Mouse (Mus musculus): ENCODE results near the gene Rsg1. TPM values are rescaled to one million over a fixed set of nuclear protein-coding genes. Genes with fewer than 3 reads are reported as not detected.

Gene Rsg1
- under 1 TPM; 0.45 to 0.60 TPM for total RNA-seq (2021)

DNA sequence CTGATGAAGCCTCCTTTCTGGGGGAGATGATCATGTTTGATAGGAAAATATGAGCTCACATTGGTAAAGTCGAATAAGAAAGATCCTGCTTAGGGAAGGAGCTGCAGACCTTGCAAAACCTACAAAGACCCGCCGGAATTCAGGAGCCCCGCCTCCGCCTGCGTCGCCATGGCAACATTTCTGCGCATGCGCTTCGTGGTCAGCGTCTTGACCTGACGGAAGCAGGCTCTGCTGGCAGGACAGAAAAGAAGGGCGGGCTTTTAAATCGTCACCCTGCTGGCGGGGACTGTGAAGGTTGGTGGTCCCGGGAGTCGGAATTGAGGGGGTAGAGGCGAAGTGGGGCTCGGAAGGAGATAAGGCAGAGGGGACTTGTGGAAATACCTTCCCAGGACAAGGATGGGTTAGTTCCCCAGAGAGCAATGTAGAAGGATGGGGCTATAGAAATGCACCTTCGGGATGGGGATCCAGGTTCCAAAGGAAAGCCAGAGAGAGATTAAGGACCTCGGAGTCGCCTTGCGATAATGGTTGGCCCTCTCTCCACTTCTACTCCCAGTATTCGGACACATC lies at the start of gene Rsg1:
TSS of gene Rsg1 (plus strand) at position 187 of the 567 bp plus-strand sequence.
- DNase-seq (ENCODE audit: low spot score), result peak; percentile 88
- intact Hi-C loops (cut with DNase I), result loop anchor here (5.0 kb wide), 1 partner anchor 33 kb away; no protein-coding TSS in a partner anchor

DNA sequence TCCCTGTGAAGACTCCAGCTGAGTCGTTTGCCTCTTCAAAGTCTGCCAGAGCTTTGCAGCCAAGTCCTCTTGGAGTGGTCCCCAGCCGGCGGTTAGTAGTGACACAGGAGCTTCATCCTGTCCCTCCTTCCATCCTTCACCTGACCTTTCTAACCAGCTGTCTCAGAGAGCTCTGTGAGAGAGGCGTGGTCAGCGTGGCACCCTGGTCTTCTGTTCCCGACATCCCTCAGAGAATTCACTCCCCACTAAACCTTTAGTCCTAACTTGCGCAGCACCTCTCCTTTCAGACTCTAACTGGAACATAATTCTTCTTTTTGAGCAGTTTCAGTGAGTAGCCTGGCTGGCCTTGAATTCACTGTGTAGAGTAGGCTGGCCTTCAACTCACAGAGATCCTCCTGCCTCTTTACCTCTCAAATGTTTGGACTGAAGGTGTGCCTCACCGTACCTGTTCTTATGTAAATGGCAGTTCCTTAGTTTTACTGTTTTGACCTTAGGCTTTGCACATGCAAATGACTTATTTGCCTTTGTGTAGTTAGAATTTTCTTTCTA lies 47.9 kb upstream of the Rsg1 start:
- DNase-seq (ENCODE audit: low spot score), result no peak
- intact Hi-C loops (cut with DNase I), result no loop called here

DNA sequence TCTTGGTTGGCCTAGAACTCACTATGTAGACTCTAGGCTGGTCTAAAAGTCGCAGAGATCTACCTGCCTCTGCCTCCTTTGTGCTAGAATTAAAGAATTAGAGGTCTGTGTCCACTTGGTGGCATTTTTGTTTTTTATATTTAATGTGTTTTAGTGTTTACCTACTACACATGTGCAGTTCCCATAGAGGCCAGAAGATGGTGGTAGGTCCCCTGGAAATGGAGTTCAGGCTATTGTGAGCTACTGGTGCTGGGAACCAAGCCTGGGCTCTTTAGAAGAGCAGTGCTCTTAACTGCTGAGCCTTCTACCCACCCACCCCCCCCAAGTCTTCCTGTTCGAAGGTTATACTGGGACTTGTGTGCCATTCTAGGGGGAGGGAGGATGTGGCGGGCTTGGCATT lies 46.6 kb upstream of the Rsg1 start:
- no peak for DNase-seq (ENCODE audit: low spot score)
- intact Hi-C loops (cut with DNase I), result no loop called here

DNA sequence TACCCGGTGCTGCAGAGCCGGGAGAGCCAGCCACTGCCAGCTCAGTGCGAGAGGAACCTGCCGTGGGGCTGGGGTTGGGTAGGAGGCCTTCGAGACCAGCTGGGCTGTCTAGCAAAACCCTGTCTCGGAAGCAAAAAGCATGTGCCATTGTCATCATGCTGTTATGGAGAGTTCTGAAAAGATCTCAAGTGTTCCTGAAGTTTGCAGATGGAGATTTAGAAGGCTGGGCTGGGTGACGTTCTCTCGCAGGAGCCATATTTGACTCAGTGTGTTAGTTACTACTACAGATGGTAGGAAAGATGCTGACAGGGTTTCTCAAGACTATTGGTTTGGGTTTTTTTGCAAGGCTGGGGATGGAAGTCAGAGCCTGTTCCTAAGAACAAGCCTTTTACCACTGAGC lies 41.6 kb upstream of the Rsg1 start:
- intact Hi-C loops (cut with DNase I), result no loop called here
- DNase-seq (ENCODE audit: low spot score), result no peak

GRCm38 (mm10) chr4:141175783-141176182 lies 38.0 kb upstream of the Rsg1 start:
- intact Hi-C loops (cut with DNase I), result no loop called here

DNA sequence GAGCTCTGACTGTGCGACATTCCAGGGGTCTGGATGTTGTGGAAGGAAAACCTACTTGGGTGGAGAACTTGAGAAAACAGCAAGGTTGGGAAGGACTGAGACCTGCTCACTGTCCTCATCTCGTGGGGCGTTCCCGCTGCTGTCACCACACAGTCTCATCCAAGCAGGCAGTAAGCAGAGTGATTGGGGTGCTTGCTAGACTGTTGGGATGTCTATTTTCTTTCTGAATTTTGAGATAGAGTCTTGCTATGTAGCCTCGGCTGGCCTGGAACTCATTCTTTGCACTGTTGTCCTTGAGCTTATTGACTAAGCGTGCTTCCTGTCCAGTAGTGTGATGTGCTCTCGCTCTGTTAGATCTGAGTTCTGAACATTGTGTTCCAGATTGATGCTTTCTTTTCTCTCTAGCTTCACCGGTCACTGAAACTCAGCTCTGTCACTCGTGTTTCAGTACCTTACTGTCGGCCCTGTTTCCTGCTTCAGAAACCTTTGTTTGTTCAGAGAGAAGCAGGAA lies 37.4 kb upstream of the Rsg1 start:
- intact Hi-C loops (cut with DNase I), result no loop called here
- no peak for DNase-seq (ENCODE audit: low spot score)

More at GRCm38 (mm10) chr4:141175783-141176182, 38.0 kb upstream of the Rsg1 start:
- peak; percentile 7 for DNase-seq (ENCODE audit: low spot score)

DNA sequence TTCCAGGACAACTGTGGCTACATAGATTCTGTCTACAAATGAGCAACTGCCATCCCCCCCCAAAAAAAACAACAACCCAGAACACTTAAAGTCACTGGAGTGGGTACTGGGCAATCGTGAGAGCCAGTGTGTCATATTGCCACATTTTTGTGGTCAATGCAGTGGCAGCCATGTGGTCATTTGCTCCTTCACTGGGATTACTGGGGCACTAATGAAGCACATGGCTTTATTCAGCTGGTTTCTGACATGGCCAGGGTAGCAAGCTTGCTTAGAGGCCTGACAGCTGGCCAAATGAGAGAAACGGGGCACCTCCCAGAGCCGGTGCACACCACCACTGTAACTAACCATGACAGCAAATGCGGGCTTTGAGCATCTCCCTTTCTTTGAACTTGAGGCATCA lies 35.3 kb upstream of the Rsg1 start:
- intact Hi-C loops (cut with DNase I), result no loop called here
- no peak for DNase-seq (ENCODE audit: low spot score)

GRCm38 (mm10) chr4:141180831-141181230 lies 32.9 kb upstream of the Rsg1 start:
- intact Hi-C loops (cut with DNase I), result no loop called here
- no peak for DNase-seq (ENCODE audit: low spot score)

DNA sequence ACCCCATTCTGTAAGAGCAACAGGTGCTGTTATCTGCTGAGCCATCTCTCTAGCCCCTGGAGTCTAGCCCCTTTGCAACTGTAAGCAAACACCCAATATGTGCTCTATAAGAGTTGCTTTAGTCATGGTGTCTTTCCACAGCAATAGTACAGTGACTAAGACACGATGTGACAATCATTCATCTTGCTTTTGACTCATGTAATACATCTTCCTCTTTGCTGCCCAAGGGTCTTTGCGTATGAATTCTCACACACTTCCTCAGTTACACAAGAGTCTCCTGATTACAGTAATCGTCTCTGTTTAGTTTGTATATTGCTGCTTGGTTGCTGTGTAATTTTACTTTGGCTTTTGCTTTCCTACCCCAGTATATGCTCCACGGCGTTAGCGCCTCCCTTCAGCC lies 31.8 kb upstream of the Rsg1 start:
- intact Hi-C loops (cut with DNase I), result no loop called here
- no peak for DNase-seq (ENCODE audit: low spot score)

GRCm38 (mm10) chr4:141183932-141184331 lies 29.8 kb upstream of the Rsg1 start:
- intact Hi-C loops (cut with DNase I), result no loop called here

DNA sequence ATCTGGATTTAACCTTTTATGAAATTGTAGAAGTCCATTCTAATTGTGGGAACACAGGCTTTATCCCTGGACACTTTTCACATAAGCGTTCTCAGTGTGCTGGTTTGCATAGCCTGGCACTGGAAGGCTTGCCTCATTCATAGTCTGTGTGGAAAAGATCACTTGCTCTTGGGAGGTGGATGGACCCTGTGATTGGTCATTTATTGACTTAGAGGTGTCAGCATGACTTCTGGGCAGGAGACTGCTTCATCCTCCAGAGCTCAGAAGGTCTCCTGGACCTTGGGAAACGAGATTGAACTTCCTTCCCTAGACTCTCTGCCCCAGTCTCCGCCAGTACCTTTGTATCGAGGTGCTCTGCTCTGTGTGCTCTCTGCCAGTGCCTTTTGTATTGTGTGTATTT lies 29.3 kb upstream of the Rsg1 start:
- intact Hi-C loops (cut with DNase I), result no loop called here
- DNase-seq (ENCODE audit: low spot score), result no peak

More at GRCm38 (mm10) chr4:141183932-141184331, 29.8 kb upstream of the Rsg1 start:
- no peak for DNase-seq (ENCODE audit: low spot score)

DNA sequence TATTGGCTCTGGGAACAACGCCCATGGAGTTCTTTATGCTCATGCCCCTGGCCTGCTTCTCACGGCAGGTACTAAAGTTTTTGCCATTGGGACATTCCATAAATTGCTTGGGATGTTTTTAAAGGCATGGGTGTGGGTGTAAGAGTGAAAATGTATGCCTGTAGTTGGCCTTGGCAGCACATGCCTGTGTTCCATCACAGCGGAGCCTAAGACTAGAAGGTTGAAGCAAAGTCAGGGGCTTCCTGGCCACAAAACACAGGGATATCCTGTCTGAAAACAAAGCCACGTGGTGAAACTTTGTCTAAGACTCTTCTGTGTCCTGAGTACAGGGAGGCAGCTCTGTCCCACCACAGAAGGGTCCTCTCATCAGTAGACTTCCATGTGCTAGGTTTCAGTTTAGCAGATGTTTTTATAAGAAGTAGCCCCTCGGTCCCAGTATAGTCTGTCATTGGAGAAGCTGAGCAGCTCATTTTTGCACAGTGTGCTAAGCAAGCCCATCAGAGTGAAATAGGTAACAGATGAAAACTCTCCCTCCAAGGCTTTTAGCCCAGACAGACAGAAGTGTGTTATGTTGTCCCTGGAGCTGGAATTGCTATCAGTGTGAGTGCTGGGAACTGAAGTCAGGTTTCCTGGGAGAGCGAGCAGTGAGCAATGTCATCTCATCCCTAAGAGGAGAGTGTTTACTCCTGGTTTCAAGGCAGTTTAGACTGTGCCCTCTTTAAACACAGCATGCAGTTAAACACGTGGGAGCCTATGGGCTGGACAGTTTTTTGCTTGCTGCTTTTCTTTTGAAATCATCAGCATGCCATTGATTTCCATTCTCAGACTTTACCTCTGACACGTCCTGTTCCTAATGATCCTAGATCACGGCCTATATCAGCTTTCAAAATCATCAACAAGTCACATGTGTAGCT lies 26.6 kb upstream of the Rsg1 start:
- DNase-seq (ENCODE audit: low spot score), result no peak
- intact Hi-C loops (cut with DNase I), result no loop called here

DNA sequence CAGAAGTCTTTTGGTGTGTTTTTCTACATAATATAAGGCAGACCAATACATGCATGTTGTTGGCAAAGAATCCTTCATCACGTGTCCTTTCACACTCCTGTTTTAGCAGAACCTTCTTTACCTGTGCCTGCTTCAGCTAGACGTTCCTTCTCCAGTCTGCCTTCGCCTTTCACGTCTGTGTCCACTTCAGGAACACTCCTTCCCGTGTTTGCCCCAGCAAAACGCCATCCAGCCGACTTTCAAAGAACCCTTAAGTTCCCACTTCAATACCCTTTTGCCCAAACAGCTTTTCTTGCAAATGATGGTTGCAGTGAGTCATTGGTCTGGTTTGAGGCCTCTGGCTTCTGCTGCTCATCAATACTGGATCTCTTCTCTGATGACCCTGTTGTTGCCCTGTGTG lies 22.5 kb upstream of the Rsg1 start:
- intact Hi-C loops (cut with DNase I), result no loop called here

GRCm38 (mm10) chr4:141194553-141194952 lies 19.2 kb upstream of the Rsg1 start:
- no peak for DNase-seq (ENCODE audit: low spot score)
- intact Hi-C loops (cut with DNase I), result no loop called here

More for the DNA sequence above, 22.5 kb upstream of the Rsg1 start:
- no peak for DNase-seq (ENCODE audit: low spot score)

DNA sequence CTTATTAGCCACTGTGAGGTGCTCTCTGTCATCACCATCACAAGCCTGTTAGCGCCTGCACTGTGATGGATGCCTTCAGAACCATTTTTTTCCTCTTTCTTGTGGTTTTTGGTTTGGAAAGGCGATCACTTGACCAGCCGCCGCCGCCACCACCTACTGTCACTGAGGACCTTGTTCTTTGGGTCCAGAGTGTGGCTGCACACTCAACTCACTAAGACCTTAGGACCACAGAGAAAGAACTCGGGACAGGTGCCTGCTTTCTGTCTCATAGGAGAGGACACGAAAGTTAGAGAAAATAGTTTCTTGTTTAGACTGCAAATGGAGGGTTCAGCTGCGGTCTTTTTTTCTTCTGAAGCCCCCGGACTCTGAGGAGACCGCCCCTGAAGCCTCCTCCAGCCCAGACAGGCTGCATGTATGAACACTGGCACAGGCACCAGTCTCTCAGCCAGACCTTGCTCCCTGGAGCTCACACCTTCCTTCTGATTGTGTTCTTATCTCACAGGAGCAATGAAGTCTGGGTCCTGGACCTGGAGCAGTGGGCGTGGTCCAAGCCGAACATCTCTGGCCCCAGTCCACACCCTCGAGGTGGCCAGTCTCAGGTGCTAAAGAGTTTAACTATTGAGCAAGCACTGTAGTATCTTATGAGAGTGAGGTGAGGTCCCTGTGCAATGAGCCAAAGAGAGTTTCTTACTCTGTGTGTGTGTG lies 16.6 kb upstream of the Rsg1 start:
- intact Hi-C loops (cut with DNase I), result no loop called here
- no peak for DNase-seq (ENCODE audit: low spot score)

- DNase-seq (ENCODE audit: low spot score), result no peak
- intact Hi-C loops (cut with DNase I), result no loop called here
These were observed 16.1 kb upstream of the Rsg1 start for GRCm38 (mm10) chr4:141197686-141198035.

- intact Hi-C loops (cut with DNase I), result loop anchor here (5.0 kb wide), 3 partner anchors 59 to 161 kb away; no protein-coding TSS in a partner anchor
- DNase-seq (ENCODE audit: low spot score), result no peak
These were observed 12.8 kb upstream of the Rsg1 start for GRCm38 (mm10) chr4:141200906-141201305.

GRCm38 (mm10) chr4:141202192-141202591 lies 11.6 kb upstream of the Rsg1 start:
- intact Hi-C loops (cut with DNase I), result loop anchor here (5.0 kb wide), 3 partner anchors 60 to 160 kb away; no protein-coding TSS in a partner anchor
- no peak for DNase-seq (ENCODE audit: low spot score)

GRCm38 (mm10) chr4:141204580-141205061 lies 9.1 kb upstream of the Rsg1 start:
- intact Hi-C loops (cut with DNase I), result loop anchor here (5.0 kb wide), 3 partner anchors 62 to 158 kb away; no protein-coding TSS in a partner anchor
- DNase-seq (ENCODE audit: low spot score), result no peak

- intact Hi-C loops (cut with DNase I), result no loop called here
- no peak for DNase-seq (ENCODE audit: low spot score)
These were observed 6.7 kb upstream of the Rsg1 start for GRCm38 (mm10) chr4:141207081-141207480.
